Mouse (Mus musculus): ENCODE data around the gene Repin1.

GRCm38 (mm10) chr6:48566312-48566711 lies 27.4 kb upstream of the Repin1 start:
- TF ChIP-seq CTCF (IDR thresholded peaks at IDR 0.05; ENCODE audit: control insufficient read depth, insufficient read depth, insufficient read length) (no peak), MYOD1 (IDR thresholded peaks at IDR 0.05; ENCODE audit: control insufficient read depth, insufficient read length, low read depth) (no peak), MYOG (IDR thresholded peaks at IDR 0.05; ENCODE audit: control insufficient read depth, extremely low read depth, insufficient read length) (no peak), CEBPB (IDR thresholded peaks at IDR 0.05; ENCODE audit: low read depth) (no peak), MAX (IDR thresholded peaks at IDR 0.05) (no peak)

Data from C2C12 (cell line).